Mouse (Mus musculus) stomach, postnatal 0 days (tissue): ENCODE results near the gene Dusp22.

Experiments used
- CTCF ChIP-seq: IDR thresholded peaks from 2 replicates; pipeline ENCODE4 v1.5.1; 2016; ENCODE audit warnings: antibody characterized with exemption, low read depth, mild to moderate bottlenecking, moderate library complexity
- EP300 ChIP-seq: optimal IDR thresholded peaks from 2 replicates; pipeline ENCODE3; 2016; ENCODE audit warnings: antibody characterized with exemption

DNA sequence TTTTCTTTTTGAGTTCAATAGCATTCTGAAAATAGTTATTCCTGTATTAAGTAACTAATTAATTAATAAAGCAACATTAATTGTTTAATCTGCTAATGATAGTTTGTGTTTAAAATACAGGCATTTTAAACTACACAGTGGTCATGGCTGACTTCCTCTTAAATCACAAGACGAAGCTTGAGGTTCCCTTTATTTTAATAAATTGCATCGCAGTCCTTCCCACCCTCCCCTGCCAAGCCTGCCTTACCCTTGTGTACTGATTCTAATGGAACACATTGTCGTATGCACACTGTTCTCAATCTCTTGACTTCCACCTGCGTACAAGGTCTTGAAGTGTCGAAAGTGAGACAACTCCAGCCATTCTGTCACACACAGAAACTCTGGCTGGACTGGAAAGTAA is 14.1 kb downstream of the Dusp22 start:
- TF ChIP-seq CTCF (no peak), EP300 (no peak)
